Mouse (Mus musculus) urinary bladder, postnatal 14 days (tissue): ENCODE data around the gene Slc15a5.

ENCODE experiments used
- DNase-seq: peaks from one replicate; pipeline ENCODE4 v3.0.0; 2021; ENCODE audit warnings: low spot score

Slc15a5 gene

GRCm38 (mm10) chr6:138079816-138080215 is at the start of gene Slc15a5:
Gene Slc15a5 (minus strand): TSS chr6:138079916.
- no peak for DNase-seq

DNA sequence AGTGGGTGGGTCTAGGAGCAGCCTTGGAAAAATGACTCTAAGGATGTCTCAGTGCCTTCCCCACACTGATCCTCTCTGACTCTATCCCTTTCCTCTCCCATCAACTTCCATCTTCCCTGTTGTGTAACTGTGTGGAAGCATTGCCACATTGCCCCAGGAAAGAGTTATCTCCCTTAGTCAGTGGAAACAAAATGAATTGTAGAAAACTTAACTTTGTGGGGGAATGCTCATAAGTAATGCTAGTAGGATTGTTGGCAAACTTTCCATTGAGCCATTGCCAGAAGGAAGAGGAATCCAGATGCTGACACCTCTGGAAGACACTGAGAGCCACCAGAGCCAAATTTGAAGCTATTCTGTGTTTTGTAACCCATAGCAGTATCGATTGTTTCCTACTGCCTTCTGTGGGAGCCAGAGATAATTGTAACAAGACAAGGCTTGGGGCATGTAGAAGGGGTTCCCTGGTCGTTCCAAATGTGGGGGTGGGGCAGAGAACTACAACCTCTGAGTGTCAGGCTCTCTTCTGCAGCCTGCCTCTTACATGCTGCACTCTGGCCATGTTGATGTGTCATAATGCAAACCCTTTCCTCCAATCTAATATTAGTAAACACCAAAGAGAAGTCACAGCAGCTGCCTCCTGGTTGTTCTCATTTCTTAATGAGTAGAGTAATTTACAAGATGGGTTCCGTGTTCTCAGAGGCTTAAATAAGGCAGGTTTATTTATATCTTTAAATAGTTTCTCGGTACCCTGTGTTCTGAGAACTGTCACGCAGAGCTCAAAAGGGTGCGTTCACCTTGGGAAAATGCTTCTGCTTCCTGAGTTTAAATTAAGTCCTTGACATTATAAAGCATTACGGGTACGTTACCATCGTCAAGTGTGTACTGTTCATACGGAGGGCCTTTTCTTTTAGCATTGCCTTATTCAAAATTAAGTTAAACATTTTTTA is 48.9 kb upstream of the Slc15a5 start:
- DNase-seq: peak; percentile 34

GRCm38 (mm10) chr6:138117496-138117895 is 37.8 kb upstream of the Slc15a5 start:
- peak; percentile 14 for DNase-seq

DNA sequence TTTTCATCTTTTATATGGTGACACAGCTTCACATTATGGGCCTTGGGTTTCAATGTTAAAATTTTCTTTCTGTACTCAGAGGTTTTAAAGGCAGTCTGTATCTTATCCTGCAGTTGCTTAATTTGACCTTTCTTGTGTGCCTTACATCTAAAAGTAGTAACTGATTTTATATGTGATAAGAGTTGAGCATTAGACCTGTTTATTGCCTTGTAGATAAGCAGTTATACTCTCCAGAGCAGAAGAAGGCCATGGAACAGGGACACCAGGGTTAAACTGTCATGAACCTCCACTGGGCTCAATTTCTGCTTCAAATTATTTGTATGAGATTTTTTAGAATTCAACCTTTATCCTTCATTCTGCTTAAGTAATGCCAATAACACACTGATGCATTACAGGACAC is 24.8 kb upstream of the Slc15a5 start:
- DNase-seq: no peak

- DNase-seq: no peak
These were observed 23.2 kb upstream of the Slc15a5 start for GRCm38 (mm10) chr6:138102940-138103339.

GRCm38 (mm10) chr6:138101843-138102242 is 22.1 kb upstream of the Slc15a5 start:
- no peak for DNase-seq

DNA sequence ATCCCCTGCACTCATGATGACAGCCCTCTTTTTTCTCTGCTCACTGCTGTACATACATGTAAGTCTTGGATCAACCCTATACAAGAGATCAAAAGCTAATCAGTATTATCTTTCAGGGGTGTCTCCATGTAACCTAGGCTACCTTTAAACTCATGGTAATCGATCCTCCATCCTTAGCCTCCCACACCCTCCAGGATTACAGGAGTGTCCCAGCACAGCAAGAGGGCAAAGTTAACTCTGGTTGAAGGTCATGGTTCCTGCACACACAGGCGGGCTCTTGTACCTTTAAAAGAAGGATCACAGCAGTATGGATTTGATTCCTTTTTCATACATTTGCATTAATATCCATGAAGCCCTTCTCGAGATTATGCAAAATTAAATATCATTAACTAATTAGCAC is 19.9 kb upstream of the Slc15a5 start:
- DNase-seq: no peak

DNA sequence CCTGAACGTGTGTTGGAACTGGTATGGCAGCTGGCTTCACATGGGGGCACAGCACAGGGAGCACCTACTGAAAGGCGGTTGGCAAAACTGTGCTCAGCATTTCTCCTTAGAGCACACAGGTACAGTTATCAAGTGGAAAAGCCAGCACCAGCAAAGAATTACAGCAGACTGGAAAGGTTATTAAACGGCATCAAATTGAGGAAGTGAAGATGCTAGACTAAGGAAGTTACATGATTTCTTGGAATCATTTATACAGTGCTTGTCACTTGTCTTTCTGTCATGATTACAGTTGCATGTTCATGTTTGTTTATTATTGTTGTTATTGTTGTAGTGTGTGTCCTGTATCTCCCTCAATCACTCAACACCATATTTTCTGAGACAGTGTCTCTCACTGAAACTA is 15.3 kb upstream of the Slc15a5 start:
- no peak for DNase-seq

DNA sequence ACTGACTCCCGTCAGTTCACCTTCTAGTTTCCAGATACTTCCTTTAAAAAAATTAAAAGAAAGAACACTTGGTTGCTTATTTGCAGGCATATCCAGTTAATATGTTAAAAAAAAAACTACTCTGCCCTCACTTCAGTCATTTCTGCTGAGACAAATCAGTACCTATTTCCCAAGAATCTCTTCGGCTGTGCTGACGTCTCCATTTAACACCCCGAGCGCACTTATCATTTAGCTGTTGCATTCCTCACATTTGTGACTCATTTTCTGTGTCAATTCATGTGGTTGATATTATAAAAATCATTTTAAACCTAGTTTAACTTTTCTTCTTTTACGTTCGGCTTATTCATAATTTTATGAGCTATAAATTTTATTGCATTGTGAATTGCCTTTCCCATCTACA is 12.7 kb upstream of the Slc15a5 start:
- DNase-seq: no peak

DNA sequence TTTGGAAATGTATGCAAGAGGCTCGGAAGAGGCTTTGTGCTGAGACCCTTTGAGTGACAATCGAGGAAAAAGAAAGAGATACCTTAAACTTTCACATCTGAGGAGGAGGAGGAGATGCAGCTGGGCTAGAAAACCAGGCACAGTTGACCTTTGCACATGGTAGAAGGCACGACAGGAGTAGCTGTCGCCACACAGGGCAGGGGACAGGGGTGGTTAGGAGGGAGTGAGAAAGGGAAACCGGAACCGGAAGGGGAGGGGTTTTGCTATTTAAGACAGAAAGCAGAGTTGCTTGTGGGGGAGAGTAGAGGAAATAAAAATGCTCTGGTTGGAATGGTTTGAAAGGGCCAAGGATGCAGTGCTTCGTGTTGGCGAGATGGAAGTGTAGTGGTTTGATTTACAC is 9.4 kb upstream of the Slc15a5 start:
- DNase-seq: no peak

- DNase-seq: peak; percentile 29
These were observed 6.7 kb upstream of the Slc15a5 start for GRCm38 (mm10) chr6:138086421-138086820.

DNA sequence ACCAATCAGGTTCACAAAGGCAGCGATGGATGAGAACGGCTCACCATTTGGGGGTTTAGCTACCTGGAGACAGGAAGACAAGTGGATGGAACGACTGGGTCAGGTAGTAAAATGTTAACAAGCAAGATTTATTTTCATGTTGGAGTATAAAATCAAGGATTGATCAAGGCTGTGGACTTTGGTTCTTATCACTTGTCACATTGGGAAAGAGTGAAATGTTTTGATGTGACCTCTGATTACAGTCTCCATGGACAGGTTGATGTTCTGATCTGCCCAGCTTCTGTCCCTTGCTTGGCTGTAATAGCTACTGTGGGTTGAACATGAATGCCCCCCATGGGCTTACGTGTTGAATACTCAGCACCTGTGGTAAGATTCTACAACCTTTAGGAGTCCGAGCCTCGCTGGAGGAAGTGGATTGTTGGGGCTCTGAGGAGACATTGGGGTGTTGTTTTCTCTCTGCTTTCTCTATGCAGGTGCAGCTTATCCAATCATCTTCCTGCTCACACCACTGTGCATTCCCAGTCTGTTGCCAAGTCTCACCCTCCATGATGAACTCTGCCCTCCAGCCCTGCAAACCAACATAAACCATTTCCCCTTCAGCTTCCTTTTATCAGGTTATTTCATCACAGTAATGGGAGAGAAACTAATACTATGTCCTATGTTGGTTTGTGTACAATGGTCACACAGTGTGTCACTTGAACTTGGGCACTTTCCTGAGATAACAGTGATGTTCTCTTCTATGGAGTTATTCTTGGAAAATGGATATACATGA is 1.2 kb upstream of the Slc15a5 start:
- DNase-seq: no peak

DNA sequence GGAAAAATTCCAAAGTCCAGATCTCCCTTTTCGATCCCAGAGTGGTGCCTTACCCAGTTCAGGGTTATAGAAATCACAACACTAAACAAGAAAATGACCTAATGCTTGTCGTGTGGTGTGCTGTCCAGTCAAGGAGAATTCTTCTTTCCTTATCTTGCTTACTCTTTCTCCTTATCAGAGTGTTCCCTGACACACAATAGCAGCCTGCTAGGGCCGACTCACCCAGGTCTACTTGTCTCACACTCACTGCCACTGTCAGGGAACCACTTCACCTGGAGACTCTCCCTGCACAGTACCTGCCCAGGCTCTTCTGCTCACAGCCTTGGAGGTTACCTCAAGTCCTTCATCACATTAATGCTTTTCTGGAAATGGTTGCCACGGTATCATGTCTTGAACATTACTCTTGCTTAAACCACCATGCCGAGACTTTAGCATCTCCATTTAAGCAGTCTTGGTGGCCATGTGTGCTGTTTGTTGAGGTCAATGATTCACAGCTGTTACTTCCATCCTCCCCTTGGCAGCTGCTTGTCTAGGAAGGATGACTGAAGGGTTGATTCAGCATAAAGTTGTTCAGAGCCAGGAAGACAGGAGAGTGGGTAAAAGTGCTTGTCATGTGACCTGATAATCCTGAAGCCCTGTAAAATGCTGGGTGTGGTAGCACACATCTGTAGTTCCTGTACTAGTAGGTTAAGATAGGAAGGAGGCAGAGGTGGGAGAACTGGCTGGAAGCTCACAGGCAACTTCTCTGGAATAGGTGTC is 1.9 kb downstream of the Slc15a5 start:
- no peak for DNase-seq

DNA sequence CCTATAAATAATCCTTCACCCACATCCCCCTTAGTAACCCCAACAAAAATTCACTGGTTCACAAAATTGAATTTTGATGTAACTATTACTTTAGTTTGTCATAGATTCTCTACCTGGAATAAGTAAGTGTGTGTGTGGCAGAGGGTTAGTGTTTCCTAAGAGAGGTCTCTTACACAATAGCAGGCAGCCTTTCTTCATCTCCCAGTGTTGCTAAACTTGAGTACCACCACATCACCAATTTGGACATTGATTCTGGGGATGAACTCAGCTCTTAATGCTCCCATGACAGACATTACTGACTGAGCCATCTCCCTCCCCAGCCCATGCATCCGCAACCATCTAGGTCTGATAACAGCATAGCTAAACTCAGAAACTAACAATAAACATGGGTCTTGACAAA is 4.0 kb downstream of the Slc15a5 start:
- DNase-seq: no peak

GRCm38 (mm10) chr6:138073540-138073939 is 6.2 kb downstream of the Slc15a5 start:
- DNase-seq: no peak

GRCm38 (mm10) chr6:138072963-138073339 is 6.8 kb downstream of the Slc15a5 start:
- DNase-seq: no peak

DNA sequence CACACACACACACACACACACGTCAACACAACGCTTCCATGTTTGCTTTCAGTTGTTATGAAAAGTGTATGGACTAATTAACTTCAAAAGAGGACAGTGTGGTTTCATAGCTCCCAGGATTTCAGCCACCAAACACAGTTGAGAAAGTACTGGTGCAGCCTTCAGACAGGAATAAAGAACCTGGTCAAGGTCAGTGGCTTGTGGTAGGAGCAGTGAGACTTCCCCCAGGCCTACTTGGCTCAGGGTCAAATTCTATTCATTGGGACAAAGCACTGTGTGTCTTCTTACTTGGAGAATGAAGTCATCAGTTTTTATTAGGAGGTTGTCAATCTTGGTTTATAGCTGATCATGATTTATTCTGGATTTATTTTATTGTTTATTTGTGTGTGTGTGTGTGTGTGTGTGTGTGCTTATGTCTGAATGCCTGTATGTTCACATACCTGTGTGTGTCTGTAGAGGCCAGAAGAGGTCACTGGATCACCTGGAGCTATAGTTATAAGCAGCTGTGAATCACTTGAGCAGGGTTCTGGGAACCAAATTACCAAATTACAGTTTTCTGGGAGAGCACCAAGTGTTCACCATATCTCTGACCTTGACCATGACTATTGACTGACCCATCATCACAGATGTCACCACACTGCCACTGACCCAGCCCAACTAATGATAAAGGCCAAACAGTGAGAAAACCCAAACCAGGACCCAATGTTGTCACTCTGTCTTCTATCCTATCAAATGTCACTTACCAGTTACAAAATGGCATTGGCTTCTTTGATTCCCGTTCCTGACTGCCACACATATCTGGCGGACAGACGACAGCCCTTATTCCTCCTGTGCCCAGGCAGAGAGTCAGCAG is 7.4 kb downstream of the Slc15a5 start:
- no peak for DNase-seq

- no peak for DNase-seq
These were observed 8.1 kb downstream of the Slc15a5 start for GRCm38 (mm10) chr6:138071505-138072107.

DNA sequence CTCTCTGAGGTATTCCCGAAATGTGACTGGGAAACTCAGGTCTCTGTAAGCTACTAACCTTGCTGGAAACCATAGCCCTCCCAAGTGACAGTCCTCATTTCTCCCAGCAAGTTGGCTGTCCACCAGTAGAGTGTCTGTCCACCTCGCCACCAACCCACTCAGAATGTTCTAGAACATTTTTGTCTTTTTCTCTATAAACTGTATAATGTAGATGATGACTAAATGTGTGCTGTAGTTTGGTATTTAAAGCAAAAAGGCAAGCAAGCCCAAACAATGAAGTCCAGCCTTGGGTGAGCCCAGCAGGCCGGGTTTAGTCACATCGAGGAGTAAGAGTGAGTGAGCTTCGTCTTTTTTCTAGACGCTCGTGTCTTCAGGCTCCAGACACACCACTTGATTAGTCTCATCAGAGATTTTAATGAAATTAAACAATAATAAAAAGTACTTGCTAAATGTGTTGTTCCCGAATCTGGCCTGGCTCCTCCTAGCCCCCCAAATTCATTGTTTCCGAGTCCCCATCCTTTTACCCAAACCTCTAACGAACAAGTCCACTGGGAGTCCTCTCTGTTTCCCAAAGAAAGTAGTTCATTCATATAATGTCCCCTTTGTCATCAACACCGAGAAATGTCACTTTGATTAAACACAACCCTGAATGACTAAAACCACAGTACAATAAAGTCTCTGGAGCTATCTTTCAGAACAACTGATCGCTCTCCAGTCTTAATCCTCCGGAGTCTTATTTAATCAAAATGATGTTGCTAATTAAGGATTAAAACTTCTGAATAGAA is 8.8 kb downstream of the Slc15a5 start:
- no peak for DNase-seq

DNA sequence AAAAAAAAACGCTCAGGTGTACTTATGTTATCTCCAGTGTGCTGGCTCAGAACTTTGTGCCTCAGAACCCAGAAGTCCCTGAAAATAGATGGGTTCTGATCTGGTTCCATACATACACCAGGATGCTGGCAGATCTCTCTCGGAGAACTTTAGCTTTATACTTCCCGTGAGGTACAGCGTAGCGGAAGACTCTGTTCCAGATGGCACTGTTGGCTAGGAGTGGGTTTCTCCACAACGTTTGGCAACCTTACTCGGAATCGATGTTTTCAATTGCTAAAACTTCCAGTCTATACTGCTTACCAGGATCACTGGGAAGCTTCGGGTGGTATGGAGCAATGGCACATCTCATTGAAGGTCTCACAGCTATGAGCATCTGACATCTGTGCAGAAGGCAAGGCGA is 9.8 kb downstream of the Slc15a5 start:
- no peak for DNase-seq
